Mouse (Mus musculus): ENCODE data around the gene Ccnf. TPM values are rescaled to one million over a fixed set of nuclear protein-coding genes. Genes with fewer than 3 reads are reported as not detected.
A peak's percentile ranks its signal among the peaks of the same experiment; 100 is the strongest.

The Ccnf gene
- total and polyA plus RNA-seq, 3 experiments: 34.5 to 73.9 TPM; not detected in 1

- H3K79me2 ChIP-seq (ENCODE audit: control insufficient read depth, insufficient read depth, low read length, poor library complexity): no peaks in the 10 kb centered on the region
- TF ChIP-seq POLR2AphosphoS5 (IDR thresholded peaks at IDR 0.05; ENCODE audit: borderline replicate concordance, low read depth, low read length): no peak
- no peak for TF ChIP-seq MAZ (IDR thresholded peaks at IDR 0.05; ENCODE audit: low read depth, low read length)
- TF ChIP-seq ETS1 (IDR thresholded peaks at IDR 0.05; ENCODE audit: low read depth, low read length): no peak
- H3K27ac ChIP-seq (ENCODE audit: control insufficient read depth, low read depth, low read length): no peak overlapping the region
- H3K9ac ChIP-seq (ENCODE audit: control insufficient read depth, low read depth, low read length, poor library complexity, severe bottlenecking): no peak overlapping the region
- no peak for DNase-seq (ENCODE audit: low read depth, low spot score)
- no peaks in the 10 kb centered on the region for H3K27me3 ChIP-seq (ENCODE audit: control insufficient read depth in 1 of 2, insufficient read depth in 2 of 2, low read length in 2 of 2)
- peaks cover 0 to 5% of the 10 kb centered on the region in 2 experiments; a peak in 2 of 4 replicates for H3K36me3 ChIP-seq (ENCODE audit: control insufficient read depth in 1 of 2, insufficient read depth in 2 of 2, low read length in 2 of 2)
- no peaks in the 10 kb centered on the region; a peak in 1 of 4 replicates for H3K4me1 ChIP-seq (ENCODE audit: control insufficient read depth in 1 of 2, insufficient read depth in 2 of 2, low read length in 2 of 2)
- no peaks in the 10 kb centered on the region for H3K9me3 ChIP-seq (replicated peaks; ENCODE audit: insufficient read depth, low read length)
- H3K4me3 ChIP-seq (ENCODE audit: control insufficient read depth in 1 of 2, insufficient read depth in 1 of 2, low read depth in 2 of 2, low read length in 2 of 2): no peak overlapping the region
Measured at GRCm38 (mm10) chr17:24226721-24227120, 24.6 kb downstream of the Ccnf start.

- peaks cover 3 to 4% of the 10 kb centered on the region in 2 experiments; a peak in 3 of 4 replicates for H3K4me1 ChIP-seq (ENCODE audit: control insufficient read depth in 1 of 2, insufficient read depth in 2 of 2, low read length in 2 of 2)
- H3K27ac ChIP-seq (ENCODE audit: control insufficient read depth, low read depth, low read length): 0 out of 2 replicates have a peak overlapping the region, but pooled peaks have one; percentile 13
- DNase-seq (ENCODE audit: low read depth, low spot score): peak; percentile 58
- H3K9me3 ChIP-seq (replicated peaks; ENCODE audit: insufficient read depth, low read length): no peaks in the 10 kb centered on the region
- H3K27me3 ChIP-seq (ENCODE audit: control insufficient read depth in 1 of 2, insufficient read depth in 2 of 2, low read length in 2 of 2): no peaks in the 10 kb centered on the region
- no peaks in the 10 kb centered on the region for H3K79me2 ChIP-seq (ENCODE audit: control insufficient read depth, insufficient read depth, low read length, poor library complexity)
- no peak for TF ChIP-seq MAFK (IDR thresholded peaks at IDR 0.05; ENCODE audit: borderline replicate concordance, low read depth, low read length)
- TF ChIP-seq GATA1 (IDR thresholded peaks at IDR 0.05; ENCODE audit: low read depth, low read length): peak; percentile 45
- TF ChIP-seq JUND (IDR thresholded peaks at IDR 0.05; ENCODE audit: low read depth, low read length): no peak
- TF ChIP-seq TAL1 (IDR thresholded peaks at IDR 0.05; ENCODE audit: low read length): peak; percentile 78
- no peak for TF ChIP-seq BHLHE40 (IDR thresholded peaks at IDR 0.05; ENCODE audit: borderline replicate concordance, low read depth, low read length)
- TF ChIP-seq TCF12 (IDR thresholded peaks at IDR 0.05; ENCODE audit: low read depth, low read length): peak; percentile 32; the same call in 1 of the 2 replicates
- no peak for TF ChIP-seq ZC3H11A (IDR thresholded peaks at IDR 0.05; ENCODE audit: low read depth, low read length)
- no peak overlapping the region for H3K9ac ChIP-seq (ENCODE audit: control insufficient read depth, low read depth, low read length, poor library complexity, severe bottlenecking)
- H3K4me3 ChIP-seq (ENCODE audit: control insufficient read depth in 1 of 2, insufficient read depth in 1 of 2, low read depth in 2 of 2, low read length in 2 of 2): no peak overlapping the region
- peaks cover 5% of the 10 kb centered on the region in 2 experiments; a peak in 3 of 4 replicates for H3K36me3 ChIP-seq (ENCODE audit: control insufficient read depth in 1 of 2, insufficient read depth in 2 of 2, low read length in 2 of 2)
Measured at GRCm38 (mm10) chr17:24225851-24226250, 25.4 kb downstream of the Ccnf start.

GRCm38 (mm10) chr17:24224741-24225140, 26.5 kb downstream of the Ccnf start:
- Histone ChIP-seq H3K27me3 (ENCODE audit: control insufficient read depth in 1 of 2, insufficient read depth in 2 of 2, low read length in 2 of 2) (no peaks in the 10 kb centered on the region), H3K4me1 (ENCODE audit: control insufficient read depth in 1 of 2, insufficient read depth in 2 of 2, low read length in 2 of 2) (peaks cover 3 to 5% of the 10 kb centered on the region in 2 experiments; a peak in 3 of 4 replicates), H3K36me3 (ENCODE audit: control insufficient read depth in 1 of 2, insufficient read depth in 2 of 2, low read length in 2 of 2) (peaks cover 3 to 5% of the 10 kb centered on the region in 2 experiments; a peak in 3 of 4 replicates), H3K9ac (ENCODE audit: control insufficient read depth, low read depth, low read length, poor library complexity, severe bottlenecking) (no peak overlapping the region), H3K79me2 (ENCODE audit: control insufficient read depth, insufficient read depth, low read length, poor library complexity) (peaks cover 6% of the 10 kb centered on the region), H3K9me3 (replicated peaks; ENCODE audit: insufficient read depth, low read length) (no peaks in the 10 kb centered on the region), H3K27ac (ENCODE audit: control insufficient read depth, low read depth, low read length) (no peak overlapping the region), H3K4me3 (ENCODE audit: control insufficient read depth in 1 of 2, insufficient read depth in 1 of 2, low read depth in 2 of 2, low read length in 2 of 2) (no peak overlapping the region)
- TF ChIP-seq GATA1 (IDR thresholded peaks at IDR 0.05; ENCODE audit: low read depth, low read length) (no peak), MXI1 (IDR thresholded peaks at IDR 0.05; ENCODE audit: low read depth, low read length) (no peak), RAD21 (IDR thresholded peaks at IDR 0.05; ENCODE audit: low read depth, low read length) (no peak), MYB (IDR thresholded peaks at IDR 0.05; ENCODE audit: low read depth, low read length) (no peak), CTCF (IDR thresholded peaks at IDR 0.05 in 2 of 3, conservative IDR thresholded peaks at IDR 0.05 in 1 of 3; ENCODE audit: control insufficient read depth in 1 of 3, insufficient read depth in 1 of 3, low read depth in 2 of 3, low read length in 3 of 3, poor library complexity in 1 of 3, severe bottlenecking in 1 of 3) (no peak), NRF1 (IDR thresholded peaks at IDR 0.05; ENCODE audit: insufficient read depth, low read depth, low read length, poor library complexity, severe bottlenecking) (no peak), ZKSCAN1 (IDR thresholded peaks at IDR 0.05; ENCODE audit: low read depth, low read length) (no peak), NELFE (IDR thresholded peaks at IDR 0.05; ENCODE audit: low read depth, low read length) (no peak), ZNF384 (IDR thresholded peaks at IDR 0.05; ENCODE audit: low read depth, low read length) (no peak), MAFK (IDR thresholded peaks at IDR 0.05; ENCODE audit: borderline replicate concordance, low read depth, low read length) (no peak), MAX (IDR thresholded peaks at IDR 0.05; ENCODE audit: low read length) (no peak), HCFC1 (IDR thresholded peaks at IDR 0.05; ENCODE audit: low read depth, low read length) (no peak), EP300 (IDR thresholded peaks at IDR 0.05; ENCODE audit: low read depth in 1 of 2, low read length in 2 of 2) (no peak)
- DNase-seq (ENCODE audit: low read depth, low spot score): no peak
